Mouse (Mus musculus) kidney, embryonic 16.5 days (tissue): ENCODE measurements around the gene Gnas. TPM values are rescaled to one million over a fixed set of nuclear protein-coding genes. Genes with fewer than 3 reads are reported as not detected.
A peak's percentile ranks its signal among the peaks of the same experiment; 100 is the strongest.

Experiments used
- ATAC-seq: fragments of 200-750 bp; cut with Nextera tagmentation; 2 replicates; pipeline ENCODE4 v1.8.0; 2017; ENCODE audit warnings: moderate TSS enrichment; ENCODE audit not compliant: low FRiP score, low TSS enrichment
- H3K27ac ChIP-seq: fragments of 300-500 bp; sonication (generic); 2 replicates; pipeline ENCODE4 v1.5.1; 2014; ENCODE audit warnings: low read length
- H3K27me3 ChIP-seq: fragments of 300-500 bp; sonication (generic); 2 replicates; pipeline ENCODE4 v1.6.1; 2014; ENCODE audit warnings: low read length, control low read depth, mixed read lengths; ENCODE audit not compliant: insufficient read depth
- H3K36me3 ChIP-seq: fragments of 300-500 bp; sonication (generic); 2 replicates; pipeline ENCODE4 v1.6.1; 2014; ENCODE audit warnings: low read length, control low read depth, mixed read lengths; ENCODE audit not compliant: insufficient read depth
- H3K4me1 ChIP-seq: fragments of 300-500 bp; sonication (generic); 2 replicates; pipeline ENCODE4 v1.6.1; 2014; ENCODE audit warnings: low read length, control low read depth, mixed read lengths; ENCODE audit not compliant: insufficient read depth
- H3K4me2 ChIP-seq: fragments of 300-500 bp; sonication (generic); replicated peaks from 2 replicates; pipeline ENCODE4 v1.6.1; 2014; ENCODE audit warnings: low read depth, low read length
- H3K4me3 ChIP-seq: fragments of 300-500 bp; sonication (generic); 2 replicates; pipeline ENCODE4 v1.5.1; 2014; ENCODE audit warnings: mild to moderate bottlenecking, low read length
- H3K9ac ChIP-seq: fragments of 300-500 bp; sonication (generic); replicated peaks from 2 replicates; pipeline ENCODE4 v1.6.1; 2014; ENCODE audit warnings: low read length
- H3K9me3 ChIP-seq: fragments of 300-500 bp; sonication (generic); 2 replicates; pipeline ENCODE4 v1.6.1; 2016; ENCODE audit warnings: low read length, control low read depth
- WGBS: fragments of 180-500 bp; shearing (Covaris S2); extraction: QIAGEN DNeasy Blood & Tissue Kit; methylation state at CpG from one replicate; pipeline ENCODE4 v1.1.7; 2014; 5-methylcytosine and 5-hydroxymethylcytosine counted together
- polyA plus RNA-seq: library from polyadenylated mRNA; unstranded; fragments of >200 nt; fragmentation: Nextera tagmentation; extraction: Ambion mirVana; gene quantifications from 2 replicates; pipeline ENCODE4 v1.2.1, GENCODE M21; 2015

Gnas gene
- polyA plus RNA-seq, 1 experiment from 2014 or later, result 1,325 TPM

- Histone ChIP-seq H3K4me1 (no peaks in the 10 kb centered on the region), H3K27ac (no peak overlapping the region), H3K27me3 (no peaks in the 10 kb centered on the region), H3K4me2 (no peak overlapping the region), H3K9ac (no peak overlapping the region), H3K4me3 (no peak overlapping the region), H3K9me3 (no peaks in the 10 kb centered on the region), H3K36me3 (peaks cover 16% of the 10 kb centered on the region; the same call in 1 of the 2 replicates)
- no peak for ATAC-seq
- 80% methylated on average over 7 of the region's 7 CpGs for WGBS
These were observed 13.7 kb upstream of the Gnas start for GRCm38 (mm10) chr2:174270416-174270815.

GRCm38 (mm10) chr2:174271459-174271858 is 12.7 kb upstream of the Gnas start:
- no peak for ATAC-seq
- Histone ChIP-seq H3K27me3 (no peaks in the 10 kb centered on the region), H3K9me3 (no peaks in the 10 kb centered on the region), H3K36me3 (peaks cover 14% of the 10 kb centered on the region; the same call in 1 of the 2 replicates), H3K27ac (no peak overlapping the region), H3K4me1 (no peaks in the 10 kb centered on the region), H3K9ac (no peak overlapping the region), H3K4me2 (no peak overlapping the region), H3K4me3 (no peak overlapping the region)
- 79% methylated on average over 6 of the region's 6 CpGs for WGBS

GRCm38 (mm10) chr2:174273131-174273530 is 11.0 kb upstream of the Gnas start:
- Histone ChIP-seq H3K4me3 (no peak overlapping the region), H3K9me3 (no peaks in the 10 kb centered on the region), H3K27ac (no peak overlapping the region), H3K9ac (no peak overlapping the region), H3K36me3 (peaks cover 7% of the 10 kb centered on the region; the same call in 1 of the 2 replicates), H3K4me1 (no peaks in the 10 kb centered on the region), H3K27me3 (no peaks in the 10 kb centered on the region), H3K4me2 (no peak overlapping the region)
- 85% methylated on average over 5 of the region's 5 CpGs for WGBS
- ATAC-seq, result no peak

- 76% methylated on average over 2 of the region's 2 CpGs for WGBS
These were observed 10.2 kb upstream of the Gnas start for GRCm38 (mm10) chr2:174273961-174274360.

GRCm38 (mm10) chr2:174279771-174280170 is 4.3 kb upstream of the Gnas start:
- Histone ChIP-seq H3K36me3 (peaks cover 44% of the 10 kb centered on the region), H3K4me2 (no peak overlapping the region), H3K27ac (no peak overlapping the region), H3K9me3 (peaks cover 10% of the 10 kb centered on the region), H3K27me3 (peaks cover 14% of the 10 kb centered on the region; the same call in 1 of the 2 replicates), H3K9ac (no peak overlapping the region), H3K4me1 (0 out of 2 replicates have a peak, but pooled peaks cover 3% of the 10 kb centered on the region), H3K4me3 (no peak overlapping the region)
- WGBS, result 68% methylated on average over 8 of the region's 8 CpGs
- ATAC-seq, result no peak

More at GRCm38 (mm10) chr2:174273961-174274360, 10.2 kb upstream of the Gnas start:
- Histone ChIP-seq H3K9me3 (no peaks in the 10 kb centered on the region), H3K27ac (no peak overlapping the region), H3K9ac (no peak overlapping the region), H3K4me1 (no peaks in the 10 kb centered on the region), H3K4me3 (no peak overlapping the region), H3K27me3 (no peaks in the 10 kb centered on the region), H3K36me3 (peaks cover 7% of the 10 kb centered on the region; the same call in 1 of the 2 replicates), H3K4me2 (no peak overlapping the region)
- ATAC-seq, result no peak

- Histone ChIP-seq H3K27me3 (peaks cover 46% of the 10 kb centered on the region), H3K9ac (no peak overlapping the region), H3K4me3 (peak overlapping the region; percentile 37), H3K4me1 (0 out of 2 replicates have a peak, but pooled peaks cover 3% of the 10 kb centered on the region), H3K4me2 (peak overlapping the region; percentile 51), H3K27ac (no peak overlapping the region), H3K9me3 (peaks cover 34% of the 10 kb centered on the region), H3K36me3 (peaks cover 76% of the 10 kb centered on the region)
- 49% methylated on average over 11 of the region's 11 CpGs for WGBS
- no peak for ATAC-seq
These were observed 779 bp upstream of the Gnas start for GRCm38 (mm10) chr2:174283341-174283740.

- Histone ChIP-seq H3K4me1 (peaks cover 11% of the 10 kb centered on the region), H3K27me3 (peaks cover 53% of the 10 kb centered on the region), H3K4me2 (peak overlapping the region; percentile 51), H3K4me3 (peak overlapping the region; percentile 37), H3K9ac (no peak overlapping the region; the same call in 1 of the 2 replicates), H3K36me3 (peaks cover 79% of the 10 kb centered on the region), H3K9me3 (peaks cover 34% of the 10 kb centered on the region), H3K27ac (no peak overlapping the region)
- ATAC-seq, result no peak
- 43% methylated on average over 58 of the region's 58 CpGs for WGBS
These were observed 812 bp downstream of the Gnas start for GRCm38 (mm10) chr2:174284807-174285457.

GRCm38 (mm10) chr2:174285921-174286470 is 1.9 kb downstream of the Gnas start:
- peaks cover 53% of the 10 kb centered on the region for H3K27me3 ChIP-seq
- H3K4me2 ChIP-seq, result 0 out of 2 replicates have a peak overlapping the region, but pooled peaks have one; percentile 5
- H3K36me3 ChIP-seq, result peaks cover 69% of the 10 kb centered on the region

GRCm38 (mm10) chr2:174287921-174288320 is 3.8 kb downstream of the Gnas start:
- Histone ChIP-seq H3K4me3 (no peak overlapping the region), H3K4me2 (no peak overlapping the region), H3K36me3 (peaks cover 62% of the 10 kb centered on the region), H3K27me3 (peaks cover 49% of the 10 kb centered on the region), H3K9ac (no peak overlapping the region), H3K27ac (no peak overlapping the region), H3K4me1 (peaks cover 32% of the 10 kb centered on the region), H3K9me3 (peaks cover 34% of the 10 kb centered on the region)
- WGBS, result 39% methylated on average over 7 of the region's 7 CpGs
- ATAC-seq, result no peak

More at GRCm38 (mm10) chr2:174285921-174286470, 1.9 kb downstream of the Gnas start:
- Histone ChIP-seq H3K27ac (no peak overlapping the region), H3K9me3 (peaks cover 34% of the 10 kb centered on the region), H3K4me1 (peaks cover 15% of the 10 kb centered on the region), H3K9ac (no peak overlapping the region), H3K4me3 (peak overlapping the region; percentile 37)
- no peak for ATAC-seq
- 49% methylated on average over 34 of the region's 34 CpGs for WGBS
